Mouse (Mus musculus): ENCODE measurements around the gene Sppl2b. TPM values are rescaled to one million over a fixed set of nuclear protein-coding genes. Genes with fewer than 3 reads are reported as not detected.
A peak's percentile ranks its signal among the peaks of the same experiment; 100 is the strongest.

Gene Sppl2b
- total and polyA plus RNA-seq, 3 experiments = 52.0 to 65.9 TPM; not detected in 1

DNA sequence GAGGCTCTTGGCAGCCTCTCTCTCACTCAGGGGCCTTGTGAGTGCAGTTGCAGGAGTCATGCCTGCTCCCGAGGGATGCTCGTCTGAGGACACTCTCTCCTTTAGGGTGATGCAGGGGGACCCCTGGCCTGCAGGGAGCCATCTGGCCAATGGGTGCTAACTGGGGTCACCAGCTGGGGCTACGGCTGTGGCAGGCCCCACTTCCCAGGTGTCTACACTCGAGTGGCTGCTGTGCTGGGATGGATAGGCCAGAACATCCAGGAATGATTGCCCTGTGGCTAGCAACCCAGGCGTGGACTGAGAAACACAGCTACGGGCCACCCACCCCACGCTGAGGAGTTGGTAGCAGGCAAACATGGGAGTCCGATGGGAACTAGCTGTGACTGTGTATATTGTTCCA, 44.0 kb downstream of the Sppl2b start:
- H3K4me1 ChIP-seq (ENCODE audit: control insufficient read depth in 1 of 2, insufficient read depth in 2 of 2, low read length in 2 of 2) = peaks cover 0 to 8% of the 10 kb centered on the region in 2 experiments; a peak in 2 of 4 replicates
- no peak for DNase-seq (ENCODE audit: low read depth, low spot score)
- peak overlapping the region in 1 of 2 experiments; percentile 90; a peak in 2 of 4 replicates for H3K4me3 ChIP-seq (ENCODE audit: control insufficient read depth in 1 of 2, insufficient read depth in 1 of 2, low read depth in 2 of 2, low read length in 2 of 2)
- H3K79me2 ChIP-seq (ENCODE audit: control insufficient read depth, insufficient read depth, low read length, poor library complexity) = peaks cover 17% of the 10 kb centered on the region
- H3K27me3 ChIP-seq (ENCODE audit: control insufficient read depth in 1 of 2, insufficient read depth in 2 of 2, low read length in 2 of 2) = no peaks in the 10 kb centered on the region
- peak overlapping the region; percentile 90 for H3K9ac ChIP-seq (ENCODE audit: control insufficient read depth, low read depth, low read length, poor library complexity, severe bottlenecking)
- H3K36me3 ChIP-seq (ENCODE audit: control insufficient read depth in 1 of 2, insufficient read depth in 2 of 2, low read length in 2 of 2) = peaks cover 0 to 5% of the 10 kb centered on the region in 2 experiments; a peak in 2 of 4 replicates
- H3K9me3 ChIP-seq (replicated peaks; ENCODE audit: insufficient read depth, low read length) = no peaks in the 10 kb centered on the region
- no peak overlapping the region for H3K27ac ChIP-seq (ENCODE audit: control insufficient read depth, low read depth, low read length)
- no peak for TF ChIP-seq MAZ (IDR thresholded peaks at IDR 0.05; ENCODE audit: low read depth, low read length)
- no peak for TF ChIP-seq JUND (IDR thresholded peaks at IDR 0.05; ENCODE audit: low read depth, low read length)
- TF ChIP-seq HCFC1 (IDR thresholded peaks at IDR 0.05; ENCODE audit: low read depth, low read length) = no peak
- TF ChIP-seq ELF1 (IDR thresholded peaks at IDR 0.05; ENCODE audit: low read depth, low read length) = no peak
- no peak for TF ChIP-seq KAT2A (conservative IDR thresholded peaks at IDR 0.05; ENCODE audit: low read depth, low read length)
- TF ChIP-seq POLR2AphosphoS2 (IDR thresholded peaks at IDR 0.05; ENCODE audit: low read length) = no peak
- TF ChIP-seq ZNF384 (IDR thresholded peaks at IDR 0.05; ENCODE audit: low read depth, low read length) = no peak
- no peak for TF ChIP-seq USF2 (IDR thresholded peaks at IDR 0.05; ENCODE audit: borderline replicate concordance in 1 of 2, insufficient read depth in 1 of 2, low read depth in 1 of 2, low read length in 2 of 2)
- no peak for TF ChIP-seq TBP (IDR thresholded peaks at IDR 0.05; ENCODE audit: low read depth, low read length)
- no peak for TF ChIP-seq RAD21 (IDR thresholded peaks at IDR 0.05; ENCODE audit: low read depth, low read length)

DNA sequence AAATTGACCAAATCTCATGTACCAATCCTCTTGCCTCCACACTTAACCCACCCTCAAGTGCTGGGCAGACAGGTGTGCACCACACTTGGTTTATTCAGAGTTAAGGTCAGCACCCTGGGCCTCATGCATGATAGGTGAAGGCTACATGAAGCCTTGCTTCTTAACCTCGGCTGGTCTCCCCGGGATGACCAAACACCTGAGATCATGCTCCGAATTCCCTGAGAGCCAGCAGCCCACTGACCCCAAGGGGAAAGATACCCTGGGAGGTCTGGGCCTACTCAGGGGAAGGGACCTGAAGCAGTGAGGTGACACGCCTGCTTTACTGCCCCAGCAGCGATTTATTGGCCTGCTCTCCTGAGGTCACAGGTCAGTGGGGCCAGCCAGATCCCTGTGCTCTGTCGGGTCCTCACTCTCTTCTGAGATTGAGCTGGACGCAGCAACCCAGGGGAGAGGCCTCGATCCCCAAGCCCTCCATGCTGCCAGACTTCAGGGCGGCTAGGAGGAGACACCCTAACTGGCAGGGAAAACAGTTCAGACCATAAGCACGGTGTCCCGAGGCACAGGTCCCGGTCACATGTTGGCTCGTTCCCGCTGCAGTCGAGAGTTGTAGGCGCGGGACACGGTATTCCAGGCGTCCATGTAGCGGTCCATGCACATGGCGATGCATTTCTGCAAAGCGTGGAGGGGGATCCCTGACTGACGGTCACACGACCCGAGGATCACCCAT, 44.7 kb downstream of the Sppl2b start:
- H3K27ac ChIP-seq (ENCODE audit: control insufficient read depth, low read depth, low read length) = peak overlapping the region; percentile 19; the same call in 1 of the 2 replicates
- no peaks in the 10 kb centered on the region for H3K27me3 ChIP-seq (ENCODE audit: control insufficient read depth in 1 of 2, insufficient read depth in 2 of 2, low read length in 2 of 2)
- H3K36me3 ChIP-seq (ENCODE audit: control insufficient read depth in 1 of 2, insufficient read depth in 2 of 2, low read length in 2 of 2) = peaks cover 0 to 5% of the 10 kb centered on the region in 2 experiments; a peak in 2 of 4 replicates
- H3K4me1 ChIP-seq (ENCODE audit: control insufficient read depth in 1 of 2, insufficient read depth in 2 of 2, low read length in 2 of 2) = peaks cover 0 to 8% of the 10 kb centered on the region in 2 experiments; a peak in 2 of 4 replicates
- peak overlapping the region; percentile 90 for H3K9ac ChIP-seq (ENCODE audit: control insufficient read depth, low read depth, low read length, poor library complexity, severe bottlenecking)
- TF ChIP-seq MAX (IDR thresholded peaks at IDR 0.05; ENCODE audit: low read length) (peak; percentile 59), ZNF384 (IDR thresholded peaks at IDR 0.05; ENCODE audit: low read depth, low read length) (no peak), MYC (IDR thresholded peaks at IDR 0.05; ENCODE audit: low read depth, low read length) (peak; percentile 44; the same call in 1 of the 2 replicates)
- peak overlapping the region; percentile 65 to 90 for H3K4me3 ChIP-seq (ENCODE audit: control insufficient read depth in 1 of 2, insufficient read depth in 1 of 2, low read depth in 2 of 2, low read length in 2 of 2)
- H3K79me2 ChIP-seq (ENCODE audit: control insufficient read depth, insufficient read depth, low read length, poor library complexity) = peaks cover 17% of the 10 kb centered on the region
- DNase-seq (ENCODE audit: low read depth, low spot score) = no peak
- no peaks in the 10 kb centered on the region for H3K9me3 ChIP-seq (replicated peaks; ENCODE audit: insufficient read depth, low read length)

Measured in MEL (cell line).